Mouse (Mus musculus) natural killer cell, adult 2 months (primary cell): ENCODE data around the gene Pax4.

Source experiments
- DNase-seq, 2 experiments: peaks; one replicate each; pipeline ENCODE4 v3.0.0; 2022; ENCODE audit warnings: low spot score in 2 of 2

Pax4 gene

GRCm38 (mm10) chr6:28396853-28397457, 52.2 kb downstream of the Pax4 start:
- DNase-seq: no peak

GRCm38 (mm10) chr6:28396051-28396852, 52.9 kb downstream of the Pax4 start:
- no peak for DNase-seq
